Mouse (Mus musculus) intestine, postnatal 0 days (tissue): ENCODE results near the gene Xpr1. TPM values are rescaled to one million over a fixed set of nuclear protein-coding genes. Genes with fewer than 3 reads are reported as not detected.
A peak's percentile ranks its signal among the peaks of the same experiment; 100 is the strongest.

Experiments used
- ATAC-seq: fragments of 200-750 bp; cut with Nextera tagmentation; 2 replicates; pipeline ENCODE4 v1.8.0; 2017; ENCODE audit warnings: mild to moderate bottlenecking, moderate TSS enrichment, moderate library complexity
- H3K27ac ChIP-seq: fragments of 300-500 bp; sonication (generic); 2 replicates; pipeline ENCODE4 v1.5.1; 2014; ENCODE audit warnings: mild to moderate bottlenecking, low read depth, low read length, moderate library complexity
- H3K27me3 ChIP-seq: fragments of 300-500 bp; sonication (generic); replicated peaks from 2 replicates; pipeline ENCODE4 v1.6.1; 2014; ENCODE audit warnings: low read length, mixed read lengths; ENCODE audit not compliant: control insufficient read depth, insufficient read depth
- H3K36me3 ChIP-seq: fragments of 300-500 bp; sonication (generic); 2 replicates; pipeline ENCODE4 v1.6.1; 2014; ENCODE audit warnings: mild to moderate bottlenecking, moderate library complexity; ENCODE audit not compliant: control insufficient read depth, insufficient read depth
- H3K4me1 ChIP-seq: fragments of 300-500 bp; sonication (generic); replicated peaks from 2 replicates; pipeline ENCODE4 v1.6.1; 2014; ENCODE audit warnings: antibody characterized with exemption, low read length, mixed read lengths; ENCODE audit not compliant: control insufficient read depth, insufficient read depth
- H3K4me2 ChIP-seq: fragments of 300-500 bp; sonication (generic); replicated peaks from 2 replicates; pipeline ENCODE4 v1.6.1; 2014; ENCODE audit warnings: low read depth, mild to moderate bottlenecking, moderate library complexity
- H3K4me3 ChIP-seq: fragments of 300-500 bp; sonication (generic); 2 replicates; pipeline ENCODE4 v1.5.1; 2014; ENCODE audit warnings: low read depth, low read length
- H3K9ac ChIP-seq: fragments of 300-500 bp; sonication (generic); 2 replicates; pipeline ENCODE4 v1.6.1; 2014; ENCODE audit warnings: mild to moderate bottlenecking, low read depth, low read length
- H3K9me3 ChIP-seq: fragments of 300-500 bp; sonication (generic); 2 replicates; pipeline ENCODE4 v1.6.1; 2016; ENCODE audit warnings: mixed run types; ENCODE audit not compliant: control insufficient read depth
- CTCF ChIP-seq: sonication (generic); IDR thresholded peaks from 2 replicates; pipeline ENCODE4 v1.5.1; 2016; ENCODE audit warnings: low read depth, mild to moderate bottlenecking, control low read depth, antibody characterized with exemption, moderate library complexity
- WGBS: fragments of 180-500 bp; shearing (Covaris S2); extraction: QIAGEN DNeasy Blood & Tissue Kit; methylation state at CpG from one replicate; pipeline ENCODE4 v1.1.7; 2014; 5-methylcytosine and 5-hydroxymethylcytosine counted together
- polyA plus RNA-seq: library from polyadenylated mRNA; unstranded; fragments of >200 nt; fragmentation: Nextera tagmentation; extraction: Ambion mirVana; gene quantifications from 2 replicates; pipeline ENCODE4 v1.2.1, GENCODE M21; 2015

Xpr1 gene
- polyA plus RNA-seq, 1 experiment from 2014 or later = 5.8 TPM

- Histone ChIP-seq H3K4me1 (no peaks in the 10 kb centered on the region), H3K4me2 (no peak overlapping the region), H3K36me3 (no peaks in the 10 kb centered on the region; the same call in 1 of the 2 replicates), H3K27ac (no peak overlapping the region), H3K27me3 (no peaks in the 10 kb centered on the region), H3K9ac (no peak overlapping the region), H3K4me3 (no peak overlapping the region), H3K9me3 (no peaks in the 10 kb centered on the region)
- ATAC-seq = no peak
- WGBS = 89% methylated on average over 5 of the region's 5 CpGs
- TF ChIP-seq CTCF = no peak
These were observed 119.6 kb downstream of the Xpr1 start for GRCm38 (mm10) chr1:155297615-155298014.

- H3K27ac ChIP-seq = no peak overlapping the region
- no peaks in the 10 kb centered on the region for H3K4me1 ChIP-seq
- H3K9me3 ChIP-seq = no peaks in the 10 kb centered on the region
- ATAC-seq = no peak
- no peaks in the 10 kb centered on the region; the same call in 1 of the 2 replicates for H3K36me3 ChIP-seq
- H3K4me2 ChIP-seq = no peak overlapping the region
- 86% methylated on average over 2 of the region's 2 CpGs for WGBS
- no peak for TF ChIP-seq CTCF
- no peaks in the 10 kb centered on the region for H3K27me3 ChIP-seq
- H3K4me3 ChIP-seq = no peak overlapping the region
- no peak overlapping the region for H3K9ac ChIP-seq
These were observed 120.0 kb downstream of the Xpr1 start for GRCm38 (mm10) chr1:155297203-155297602.

GRCm38 (mm10) chr1:155293446-155293845 lies 123.8 kb downstream of the Xpr1 start:
- Histone ChIP-seq H3K36me3 (peaks cover 10% of the 10 kb centered on the region), H3K4me2 (no peak overlapping the region), H3K4me3 (no peak overlapping the region), H3K27me3 (no peaks in the 10 kb centered on the region), H3K4me1 (no peaks in the 10 kb centered on the region), H3K9me3 (no peaks in the 10 kb centered on the region), H3K9ac (no peak overlapping the region), H3K27ac (no peak overlapping the region)
- TF ChIP-seq CTCF = peak; percentile 83
- WGBS = 10% methylated on average over 3 of the region's 3 CpGs
- no peak for ATAC-seq

DNA sequence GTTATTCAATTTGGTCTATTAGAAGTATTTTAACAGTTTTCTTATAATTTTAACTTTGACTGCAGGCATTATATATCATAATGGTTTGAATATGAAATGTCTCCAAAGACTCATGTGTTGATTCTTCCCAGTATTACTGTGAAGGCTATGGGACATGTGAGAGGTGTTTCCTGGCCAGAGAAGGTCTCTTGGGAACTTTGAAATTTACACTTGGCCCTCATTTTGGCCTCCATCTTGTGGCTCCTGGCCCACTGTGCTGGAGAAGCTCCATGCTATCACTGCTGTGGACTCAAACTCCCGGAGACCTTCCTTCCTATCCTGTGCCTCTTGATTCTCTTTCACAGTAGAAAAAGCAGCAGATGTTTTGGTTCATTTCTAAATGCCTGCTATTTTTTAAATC lies 127.8 kb downstream of the Xpr1 start:
- Histone ChIP-seq H3K27ac (no peak overlapping the region), H3K4me3 (no peak overlapping the region), H3K36me3 (peaks cover 22% of the 10 kb centered on the region), H3K27me3 (no peaks in the 10 kb centered on the region), H3K4me1 (no peaks in the 10 kb centered on the region), H3K4me2 (no peak overlapping the region), H3K9me3 (no peaks in the 10 kb centered on the region), H3K9ac (no peak overlapping the region)
- TF ChIP-seq CTCF = no peak
- no peak for ATAC-seq
- 87% methylated on average over 1 of the region's 1 CpGs for WGBS

DNA sequence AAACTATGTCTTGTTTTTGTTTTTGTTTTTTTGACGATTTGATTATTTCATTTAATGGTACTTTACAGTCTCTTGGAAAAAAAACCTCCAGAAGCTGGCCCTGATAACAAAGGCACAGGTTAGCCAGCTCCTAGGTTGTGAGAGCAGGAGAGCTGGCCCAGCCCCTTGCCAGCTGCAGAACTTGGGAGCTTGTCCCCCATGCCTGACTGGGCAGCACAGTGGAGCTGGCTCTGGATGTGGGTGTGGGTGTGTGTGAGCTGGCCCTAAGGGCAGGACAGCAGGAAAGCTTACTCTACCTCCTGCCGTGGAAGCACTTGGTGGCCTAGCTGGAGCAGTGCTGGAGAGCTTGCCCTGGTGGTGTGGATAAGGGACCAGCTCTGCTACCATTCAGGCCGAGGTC lies 129.2 kb downstream of the Xpr1 start:
- Histone ChIP-seq H3K36me3 (peaks cover 36% of the 10 kb centered on the region), H3K27ac (no peak overlapping the region), H3K27me3 (no peaks in the 10 kb centered on the region), H3K4me2 (no peak overlapping the region), H3K9ac (no peak overlapping the region), H3K4me1 (no peaks in the 10 kb centered on the region), H3K4me3 (no peak overlapping the region), H3K9me3 (no peaks in the 10 kb centered on the region)
- WGBS = 84% methylated on average over 3 of the region's 3 CpGs
- no peak for TF ChIP-seq CTCF
- no peak for ATAC-seq

- WGBS = 90% methylated on average over 7 of the region's 7 CpGs
- Histone ChIP-seq H3K9ac (no peak overlapping the region), H3K9me3 (no peaks in the 10 kb centered on the region), H3K27ac (no peak overlapping the region), H3K4me3 (no peak overlapping the region), H3K4me1 (no peaks in the 10 kb centered on the region), H3K4me2 (no peak overlapping the region), H3K27me3 (no peaks in the 10 kb centered on the region), H3K36me3 (peaks cover 43% of the 10 kb centered on the region)
- TF ChIP-seq CTCF = no peak
- no peak for ATAC-seq
These were observed 133.4 kb downstream of the Xpr1 start for GRCm38 (mm10) chr1:155283808-155284207.
